In genomic region chr3:96401832-96402501, GRCm38 (mm10) we compare ENCODE assay signal across 9 mouse cellular contexts. TPM values are rescaled to one million over a fixed set of nuclear protein-coding genes. Genes with fewer than 3 reads are reported as not detected.
A peak's percentile ranks its signal among the peaks of the same experiment; 100 is the strongest.
DNase-seq lines count a peak whose midpoint lies in the region; ATAC-seq and TF ChIP-seq lines count a peak whose summit lies in the region.
"Had no signal": no experiment of that assay in that cellular context is flagged by ENCODE, and none has a peak within 500 bp of the region (broad histone marks: within the 10 kb centered on the region; RNA-seq: fewer than 3 reads in every experiment).

No protein-coding gene starts in this region.

- peak; percentile 8 for DNase-seq in gastrocnemius, postnatal 14 days
- no peak for DNase-seq in gastrocnemius, postnatal 36 days
- peak; percentile 78 for DNase-seq in hindbrain, embryonic 11.5 days (ENCODE audit: low spot score)
- peak; percentile 21 for DNase-seq in right cerebral cortex, postnatal 4 days
- DNase-seq in lung, adult 2 months = no peak

- under 1% methylated on average over 41 of the region's 41 CpGs for WGBS in embryonic facial prominence, embryonic 12.5 days
- WGBS in hindbrain, embryonic 11.5 days = under 1% methylated on average over 41 of the region's 41 CpGs
- WGBS in liver, embryonic 16.5 days (ENCODE audit: insufficient replicate concordance) = under 1% methylated on average over 41 of the region's 41 CpGs
- 3% methylated on average over 41 of the region's 41 CpGs for WGBS in lung, adult 2 months

- intact Hi-C loops in gastrocnemius, postnatal 14 days (cut with DNase I; ENCODE audit: low total_unique reads) = no loop called here
- intact Hi-C loops in gastrocnemius, postnatal 36 days (cut with DNase I) = no loop called here

- H3K27me3 ChIP-seq in ES-Bruce4 (ENCODE audit: control insufficient read depth, insufficient read depth, low read length, poor library complexity, severe bottlenecking) = no peaks in the 10 kb centered on the region
- H3K27me3 ChIP-seq in embryonic facial prominence, embryonic 12.5 days = peaks cover 90% of the 10 kb centered on the region
- H3K27me3 ChIP-seq in hindbrain, embryonic 11.5 days (ENCODE audit: control insufficient read depth, insufficient read depth, low read length) = peaks cover 84% of the 10 kb centered on the region
- peaks cover 72% of the 10 kb centered on the region for H3K27me3 ChIP-seq in liver, embryonic 16.5 days (ENCODE audit: control insufficient read depth, insufficient read depth, low read depth, low read length)

- H3K4me1 ChIP-seq in ES-Bruce4 (ENCODE audit: control insufficient read depth, insufficient read depth, low read length) = no peaks in the 10 kb centered on the region
- H3K4me1 ChIP-seq in embryonic facial prominence, embryonic 12.5 days = 0 out of 2 replicates have a peak, but pooled peaks cover 12% of the 10 kb centered on the region
- 0 out of 2 replicates have a peak, but pooled peaks cover 2% of the 10 kb centered on the region for H3K4me1 ChIP-seq in hindbrain, embryonic 11.5 days (replicated peaks; ENCODE audit: control insufficient read depth, insufficient read depth, low read length)
- H3K4me1 ChIP-seq in liver, embryonic 16.5 days (ENCODE audit: control insufficient read depth, low read depth, low read length) = peaks cover 13% of the 10 kb centered on the region
- H3K4me1 ChIP-seq in lung, adult 2 months (ENCODE audit: control insufficient read depth, insufficient read depth, low read length) = 0 out of 2 replicates have a peak, but pooled peaks cover 4% of the 10 kb centered on the region

- peak; percentile 0 for TF ChIP-seq CTCF in ES-Bruce4 (IDR thresholded peaks at IDR 0.05; ENCODE audit: low read depth, low read length)
- no peak for TF ChIP-seq CTCF in lung, adult 2 months (IDR thresholded peaks at IDR 0.05; ENCODE audit: insufficient read depth, low read length)

- peak; percentile 48; the same call in 1 of the 2 replicates for TF ChIP-seq EP300 in ES-Bruce4 (IDR thresholded peaks at IDR 0.05; ENCODE audit: insufficient read depth, low read depth, low read length)

- TF ChIP-seq POLR2A in ES-Bruce4 (IDR thresholded peaks at IDR 0.05; ENCODE audit: insufficient read depth, low read length) = no peak
- no peak for TF ChIP-seq POLR2A in lung, adult 2 months (IDR thresholded peaks at IDR 0.05; ENCODE audit: borderline replicate concordance, extremely low read depth, low read depth, low read length)

- peak overlapping the region; percentile 40 for H3K9ac ChIP-seq in ES-Bruce4 (ENCODE audit: low read depth, poor library complexity, severe bottlenecking)
- H3K9ac ChIP-seq in embryonic facial prominence, embryonic 12.5 days = no peak overlapping the region
- H3K9ac ChIP-seq in hindbrain, embryonic 11.5 days (ENCODE audit: low read depth, low read length) = no peak overlapping the region
- H3K9ac ChIP-seq in liver, embryonic 16.5 days (ENCODE audit: low read depth, low read length) = peak overlapping the region; percentile 42

- ATAC-seq in embryonic facial prominence, embryonic 12.5 days (ENCODE audit: insufficient number of reproducible peaks, insufficient read depth, low FRiP score, low TSS enrichment) = 0 out of 2 replicates have a peak, but pooled peaks have one; percentile 15
- ATAC-seq in hindbrain, embryonic 11.5 days (ENCODE audit: low FRiP score) = peak; percentile 38; the same call in 1 of the 2 replicates
- ATAC-seq in liver, embryonic 16.5 days (ENCODE audit: low read depth) = peak; percentile 79

- no peaks in the 10 kb centered on the region for H3K9me3 ChIP-seq in ES-Bruce4 (replicated peaks; ENCODE audit: control insufficient read depth, insufficient read depth, low read length, poor library complexity, severe bottlenecking)
- H3K9me3 ChIP-seq in embryonic facial prominence, embryonic 12.5 days = no peaks in the 10 kb centered on the region
- no peaks in the 10 kb centered on the region for H3K9me3 ChIP-seq in hindbrain, embryonic 11.5 days (ENCODE audit: control insufficient read depth, low read length)
- no peaks in the 10 kb centered on the region for H3K9me3 ChIP-seq in liver, embryonic 16.5 days (replicated peaks; ENCODE audit: control insufficient read depth, low read length)

- peak overlapping the region; percentile 28; the same call in 1 of the 2 replicates for H3K27ac ChIP-seq in ES-Bruce4 (ENCODE audit: insufficient read depth, low read length)
- no peak overlapping the region for H3K27ac ChIP-seq in embryonic facial prominence, embryonic 12.5 days
- H3K27ac ChIP-seq in hindbrain, embryonic 11.5 days (ENCODE audit: low read depth, low read length) = no peak overlapping the region
- H3K27ac ChIP-seq in liver, embryonic 16.5 days (ENCODE audit: low read length) = no peak overlapping the region

- no peaks in the 10 kb centered on the region for H3K36me3 ChIP-seq in ES-Bruce4 (ENCODE audit: control insufficient read depth, insufficient read depth, low read length, poor library complexity, severe bottlenecking)
- no peaks in the 10 kb centered on the region for H3K36me3 ChIP-seq in embryonic facial prominence, embryonic 12.5 days
- no peaks in the 10 kb centered on the region for H3K36me3 ChIP-seq in hindbrain, embryonic 11.5 days (ENCODE audit: control insufficient read depth, insufficient read depth, low read length)
- no peaks in the 10 kb centered on the region for H3K36me3 ChIP-seq in liver, embryonic 16.5 days (ENCODE audit: control insufficient read depth, insufficient read depth)

- peak overlapping the region; percentile 91 for H3K4me3 ChIP-seq in ES-Bruce4 (ENCODE audit: low read depth, low read length)
- H3K4me3 ChIP-seq in embryonic facial prominence, embryonic 12.5 days = peak overlapping the region; percentile 29
- H3K4me3 ChIP-seq in hindbrain, embryonic 11.5 days (ENCODE audit: low read depth, low read length) = peak overlapping the region; percentile 34
- H3K4me3 ChIP-seq in liver, embryonic 16.5 days (ENCODE audit: low read depth, low read length) = peak overlapping the region; percentile 56
- H3K4me3 ChIP-seq in lung, adult 2 months (replicated peaks; ENCODE audit: extremely low read depth, low read depth, low read length) = no peak overlapping the region

- H3K4me2 ChIP-seq in embryonic facial prominence, embryonic 12.5 days (replicated peaks) = peak overlapping the region; percentile 44
- H3K4me2 ChIP-seq in hindbrain, embryonic 11.5 days (replicated peaks; ENCODE audit: low read depth, low read length) = peak overlapping the region; percentile 32
- peak overlapping the region; percentile 59 for H3K4me2 ChIP-seq in liver, embryonic 16.5 days (ENCODE audit: low read depth, low read length)

RNA-seq across cellular contexts. Expression of gene BC107364, which starts 50.1 kb away (rescaled TPM):
- not detected for total RNA-seq in gastrocnemius, postnatal 14 days (2021)
- not detected for total RNA-seq in gastrocnemius, postnatal 36 days (2021)
- polyA plus RNA-seq in ES-Bruce4 (2011; ENCODE audit: insufficient read depth, insufficient read length, low read depth, missing spikeins) = 4.6 TPM in 2 replicates
- 0.26 TPM in 1 of 2 replicates, not detected in the other for polyA plus RNA-seq in embryonic facial prominence, embryonic 12.5 days (2016; fragmentation: Nextera tagmentation; extraction: Ambion mirVana)
- polyA plus RNA-seq in hindbrain, embryonic 11.5 days (2014; fragmentation: Nextera tagmentation; extraction: Ambion mirVana) = not detected in 2 replicates
- polyA plus RNA-seq in liver, embryonic 16.5 days (2015; fragmentation: Nextera tagmentation; extraction: Ambion mirVana) = not detected in 2 replicates
- not detected in 2 replicates for polyA plus RNA-seq in lung, adult 2 months (2012; rRNA removed)
- total RNA-seq: layer of hippocampus, adult 8-10 months had no signal

Comparison
In these comparisons a context has a peak if more than half of its experiments do, and no peak if none do; other contexts are left out.
1. DNase-seq: peak in gastrocnemius, postnatal 14 days (single experiment), hindbrain, embryonic 11.5 days (single experiment) and right cerebral cortex, postnatal 4 days (single experiment); none in gastrocnemius, postnatal 36 days (0 of 2) and lung, adult 2 months (single experiment).
2. H3K9ac ChIP-seq: peak in ES-Bruce4 (single experiment) and liver, embryonic 16.5 days (single experiment); none in embryonic facial prominence, embryonic 12.5 days (single experiment) and hindbrain, embryonic 11.5 days (single experiment).
3. ATAC-seq: peak in every context shown above with its lines; median percentile 79 in liver, embryonic 16.5 days; 38 in hindbrain, embryonic 11.5 days; 15 in embryonic facial prominence, embryonic 12.5 days.
4. Peak in every context shown above with its lines, with median percentiles within 50 percentile points of each other: H3K4me2 ChIP-seq.